8 mouse cellular contexts compared by ENCODE assay signal in genomic region chr7:143055499-143056186, GRCm38 (mm10). TPM values are rescaled to one million over a fixed set of nuclear protein-coding genes. Genes with fewer than 3 reads are reported as not detected.
DNase-seq lines count a peak whose midpoint lies in the region; ATAC-seq lines count a peak whose summit lies in the region.

No protein-coding gene starts in this region.

- H3K36me3 ChIP-seq in kidney, embryonic 15.5 days: peaks cover 15% of the 10 kb centered on the region; the same call in 1 of the 2 replicates
- H3K36me3 ChIP-seq in megakaryocyte, embryonic 14.5 days (replicated peaks; ENCODE audit: low read length): peaks cover 68% of the 10 kb centered on the region

- peak overlapping the region; percentile 93 for H3K27ac ChIP-seq in kidney, embryonic 15.5 days
- H3K27ac ChIP-seq in brown adipose tissue, adult 24 weeks (replicated peaks; ENCODE audit: low read depth, low read length): peak overlapping the region; percentile 97

- no peak for DNase-seq in kidney, postnatal 10 days
- DNase-seq in embryo, embryonic 10 days (ENCODE audit: low spot score): no peak
- no peak for DNase-seq in left cerebral cortex, adult 11 months (ENCODE audit: low spot score)
- no peak for DNase-seq in spleen, postnatal 14 days (ENCODE audit: low spot score in 2 of 2)

- no peak for ATAC-seq in kidney, embryonic 15.5 days (replicated peaks; ENCODE audit: low FRiP score)
- peak; percentile 35 to 37 for ATAC-seq in hematopoietic stem cell, adult 5-6 weeks (replicated peaks in 1 of 2; ENCODE audit: insufficient read depth in 1 of 2, low FRiP score in 2 of 2, low TSS enrichment in 1 of 2, low read depth in 1 of 2, poor library complexity in 2 of 2, severe bottlenecking in 2 of 2)

- no peaks in the 10 kb centered on the region for H3K9me3 ChIP-seq in kidney, embryonic 15.5 days (replicated peaks)
- H3K9me3 ChIP-seq in megakaryocyte, embryonic 14.5 days: no peaks in the 10 kb centered on the region

- H3K9ac ChIP-seq in kidney, embryonic 15.5 days: 0 out of 2 replicates have a peak overlapping the region, but pooled peaks have one; percentile 35

- WGBS in kidney, embryonic 15.5 days: 63% methylated on average over 11 of the region's 11 CpGs

- peaks cover 66% of the 10 kb centered on the region for H3K4me1 ChIP-seq in kidney, embryonic 15.5 days
- H3K4me1 ChIP-seq in brown adipose tissue, adult 24 weeks (ENCODE audit: control insufficient read depth, insufficient read depth, insufficient read length, low read length): peaks cover 51% of the 10 kb centered on the region
- peaks cover 86% of the 10 kb centered on the region for H3K4me1 ChIP-seq in megakaryocyte, embryonic 14.5 days

- H3K4me3 ChIP-seq in kidney, embryonic 15.5 days (replicated peaks): peak overlapping the region; percentile 97
- peak overlapping the region; percentile 93 for H3K4me3 ChIP-seq in brown adipose tissue, adult 24 weeks (ENCODE audit: insufficient read depth, low read depth, low read length)
- peak overlapping the region; percentile 99 for H3K4me3 ChIP-seq in megakaryocyte, embryonic 14.5 days (replicated peaks)

- H3K4me2 ChIP-seq in kidney, embryonic 15.5 days: peak overlapping the region; percentile 87

- H3K27me3 ChIP-seq in kidney, embryonic 15.5 days: no peaks in the 10 kb centered on the region
- H3K27me3 ChIP-seq in megakaryocyte, embryonic 14.5 days (replicated peaks): no peaks in the 10 kb centered on the region

RNA-seq across cellular contexts. Expression of gene Cd81, which starts 3.1 kb away (rescaled TPM):
- polyA plus RNA-seq in kidney, embryonic 15.5 days (2015; fragmentation: Nextera tagmentation; extraction: Ambion mirVana): 519 and 576 TPM in 2 replicates
- polyA plus RNA-seq in brown adipose tissue, adult 24 weeks (2012; ENCODE audit: insufficient read depth, insufficient read length, missing spikeins): 289 and 375 TPM in 2 replicates
- 257 and 341 TPM in 2 replicates for total RNA-seq in hematopoietic stem cell, adult 5-6 weeks (2017)
- 774 and 1,679 TPM in 2 replicates for polyA plus RNA-seq in megakaryocyte, embryonic 14.5 days (2012; ENCODE audit: insufficient read depth, low replicate concordance)

RNA-seq across cellular contexts. Expression of gene Tssc4, which starts 13.4 kb away (rescaled TPM):
- 91.8 and 105 TPM in 2 replicates for polyA plus RNA-seq in kidney, embryonic 15.5 days (2015; fragmentation: Nextera tagmentation; extraction: Ambion mirVana)
- polyA plus RNA-seq in brown adipose tissue, adult 24 weeks (2012; ENCODE audit: insufficient read depth, insufficient read length, missing spikeins): 6.7 and 13.2 TPM in 2 replicates
- 27.2 and 28.4 TPM in 2 replicates for total RNA-seq in hematopoietic stem cell, adult 5-6 weeks (2017)
- 167 and 219 TPM in 2 replicates for polyA plus RNA-seq in megakaryocyte, embryonic 14.5 days (2012; ENCODE audit: insufficient read depth, low replicate concordance)

RNA-seq across cellular contexts. Expression of gene Trpm5, which starts 38.8 kb away (rescaled TPM):
- polyA plus RNA-seq in kidney, embryonic 15.5 days (2015; fragmentation: Nextera tagmentation; extraction: Ambion mirVana): 7.1 and 8.2 TPM in 2 replicates
- not detected in 2 replicates for polyA plus RNA-seq in brown adipose tissue, adult 24 weeks (2012; ENCODE audit: insufficient read depth, insufficient read length, missing spikeins)
- 0.13 and 0.30 TPM in 2 replicates for total RNA-seq in hematopoietic stem cell, adult 5-6 weeks (2017)
- polyA plus RNA-seq in megakaryocyte, embryonic 14.5 days (2012; ENCODE audit: insufficient read depth, low replicate concordance): not detected in 2 replicates

RNA-seq across cellular contexts. Expression of gene Kcnq1, which starts 50.5 kb away (rescaled TPM):
- polyA plus RNA-seq in kidney, embryonic 15.5 days (2015; fragmentation: Nextera tagmentation; extraction: Ambion mirVana): 5.8 and 6.5 TPM in 2 replicates
- polyA plus RNA-seq in brown adipose tissue, adult 24 weeks (2012; ENCODE audit: insufficient read depth, insufficient read length, missing spikeins): 0.36 and 1.0 TPM in 2 replicates
- total RNA-seq in hematopoietic stem cell, adult 5-6 weeks (2017): not detected in 2 replicates
- polyA plus RNA-seq in megakaryocyte, embryonic 14.5 days (2012; ENCODE audit: insufficient read depth, low replicate concordance): not detected in 2 replicates

RNA-seq across cellular contexts. Expression of gene Tspan32, which starts 50.8 kb away (rescaled TPM):
- 2.2 and 2.3 TPM in 2 replicates for polyA plus RNA-seq in kidney, embryonic 15.5 days (2015; fragmentation: Nextera tagmentation; extraction: Ambion mirVana)
- polyA plus RNA-seq in brown adipose tissue, adult 24 weeks (2012; ENCODE audit: insufficient read depth, insufficient read length, missing spikeins): 0.83 and 1.3 TPM in 2 replicates
- total RNA-seq in hematopoietic stem cell, adult 5-6 weeks (2017): 102 and 164 TPM in 2 replicates
- 109 and 119 TPM in 2 replicates for polyA plus RNA-seq in megakaryocyte, embryonic 14.5 days (2012; ENCODE audit: insufficient read depth, low replicate concordance)
